Mouse (Mus musculus) CD4-positive, CD25-positive, alpha-beta regulatory T cell, adult 2 months (primary cell): Measurements from ENCODE around the gene Mcur1.

ENCODE experiments used
- DNase-seq: peaks from one replicate; pipeline ENCODE4 v3.0.0-alpha.2; 2012; ENCODE audit warnings: low read depth, low spot score

Mcur1 gene

DNA sequence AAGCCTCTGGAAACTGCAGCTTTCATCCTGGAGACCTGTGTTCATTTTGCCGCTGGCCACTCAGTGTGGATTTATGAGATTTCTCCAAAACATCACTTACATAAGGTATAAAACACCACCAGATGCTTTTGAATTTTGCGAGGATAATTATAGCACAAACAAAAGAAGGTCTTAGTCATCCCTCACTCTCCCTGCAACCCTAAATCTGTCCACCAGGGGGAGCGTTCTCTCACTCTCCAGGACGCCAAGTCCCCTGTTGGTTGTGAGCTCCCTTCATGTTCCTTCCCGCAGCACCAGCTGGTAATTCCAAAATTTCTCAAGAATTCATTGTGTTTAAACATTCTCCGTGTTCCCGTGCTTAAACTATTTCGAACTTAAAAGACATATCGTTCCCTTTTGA, 5.4 kb upstream of the Mcur1 start:
- DNase-seq: peak; percentile 89

DNA sequence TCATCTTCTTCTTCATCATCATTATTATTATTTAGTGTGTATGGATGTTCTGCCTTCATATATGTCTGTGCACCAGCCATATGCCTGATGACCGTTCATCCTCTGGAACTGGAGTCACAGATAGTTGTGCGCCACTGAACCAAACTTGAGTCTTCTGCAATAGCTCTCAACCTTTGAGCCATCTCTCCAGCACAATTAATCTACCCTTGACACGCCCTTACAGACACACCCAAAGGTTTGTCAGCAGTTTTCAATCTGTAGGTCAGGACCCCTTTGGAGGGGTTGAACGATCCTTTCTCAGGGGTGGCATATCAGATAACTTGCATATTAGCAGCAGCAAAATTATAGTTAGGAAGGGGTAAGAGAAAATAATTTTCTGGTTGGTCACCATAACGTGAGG, 4.7 kb upstream of the Mcur1 start:
- DNase-seq: no peak

DNA sequence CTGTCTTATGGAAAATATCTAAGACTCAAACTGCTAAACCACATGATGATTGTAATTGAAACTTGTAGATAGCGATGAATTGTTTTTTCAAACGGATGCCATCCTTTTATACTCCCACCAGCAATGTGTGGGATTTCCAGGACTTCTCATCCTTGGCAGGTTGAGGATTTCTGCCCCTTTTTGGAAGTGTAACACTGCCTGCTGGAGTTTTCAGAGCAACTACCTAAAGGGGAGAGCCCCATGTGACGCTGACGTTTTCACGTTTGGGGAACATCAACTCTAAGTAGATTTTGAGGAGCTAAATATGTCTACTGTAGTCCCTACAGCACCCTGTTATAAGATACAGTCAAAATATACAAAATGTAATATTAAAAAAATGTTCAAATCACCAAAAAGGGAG, 2.7 kb upstream of the Mcur1 start:
- no peak for DNase-seq

DNA sequence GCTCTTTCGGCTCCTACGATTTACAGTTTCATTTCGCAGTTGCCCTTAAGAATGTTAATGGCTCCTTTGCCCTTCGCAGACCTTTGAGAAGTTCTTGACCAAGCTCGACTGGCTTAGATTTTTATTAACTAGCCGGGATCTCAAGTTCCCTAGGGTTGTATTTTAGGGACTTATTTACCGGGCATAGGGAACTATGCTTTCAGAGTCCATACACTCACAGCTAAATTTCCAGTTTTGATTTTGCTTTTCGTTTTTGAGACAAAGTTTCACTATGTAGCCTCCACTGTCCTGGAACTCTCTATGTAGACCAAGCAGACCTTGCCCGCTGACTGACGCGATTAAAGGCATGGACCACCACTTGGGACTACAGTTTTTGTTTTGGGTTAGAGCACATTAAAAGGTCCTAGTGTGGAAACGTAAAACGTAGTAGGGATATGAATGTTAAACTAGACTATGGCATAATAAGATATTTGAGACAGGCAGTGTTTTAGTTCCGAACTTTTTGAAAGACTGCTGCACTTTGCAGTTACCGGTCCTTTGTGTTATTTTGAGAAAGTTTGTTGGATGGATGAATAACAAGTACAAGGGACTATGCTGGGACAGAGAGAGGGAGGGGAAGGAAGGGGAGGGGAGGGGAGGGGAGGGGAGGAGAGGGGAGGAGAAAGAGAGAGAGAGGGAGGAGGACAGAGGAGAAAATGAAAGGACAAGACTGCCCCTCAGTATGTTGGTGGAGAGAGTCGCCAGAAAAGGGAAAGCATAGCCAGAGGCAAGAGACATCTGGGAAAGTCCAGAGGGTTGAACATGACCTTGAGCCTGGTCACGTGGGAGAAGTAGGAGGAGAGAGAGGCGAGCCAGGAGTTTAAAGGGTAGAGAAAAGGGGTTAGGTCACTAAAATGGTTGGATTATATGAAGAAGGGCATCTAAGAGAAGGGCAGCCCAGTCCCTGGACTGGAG, 744 bp upstream of the Mcur1 start:
- peak; percentile 41 for DNase-seq

- DNase-seq: no peak
Observed at GRCm38 (mm10) chr13:43558959-43559358, 1.0 kb downstream of the Mcur1 start.

GRCm38 (mm10) chr13:43558357-43558756, 1.6 kb downstream of the Mcur1 start:
- no peak for DNase-seq

DNA sequence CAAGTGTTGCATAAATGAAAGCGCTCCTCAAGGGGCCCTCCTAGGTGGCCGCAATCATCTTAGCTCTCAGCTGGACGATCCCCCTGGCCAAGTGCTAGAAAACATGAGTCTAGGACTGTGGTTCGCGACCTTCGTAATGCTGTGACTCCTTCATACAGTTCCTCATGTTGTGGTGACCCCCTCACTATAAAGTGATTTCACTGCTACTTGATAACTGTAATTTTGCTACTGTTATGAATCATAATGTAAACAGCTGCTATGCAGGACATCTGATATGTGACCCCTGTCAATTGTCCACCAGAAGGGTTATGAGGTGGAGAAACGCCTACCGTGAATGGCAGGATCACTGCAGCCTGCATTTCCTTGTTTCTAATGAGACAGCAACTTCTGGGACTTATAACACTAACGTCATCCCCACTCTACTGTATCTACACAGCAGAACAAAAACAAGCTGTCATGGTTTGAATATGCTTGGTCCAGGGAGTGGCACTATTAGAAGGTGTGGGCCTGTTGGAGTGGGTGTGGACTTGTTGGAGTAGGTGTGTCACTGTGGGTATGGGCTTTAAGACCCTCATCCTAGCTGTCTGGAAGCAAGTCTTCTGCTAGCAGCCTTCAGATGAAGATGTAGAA, 3.0 kb downstream of the Mcur1 start:
- DNase-seq: no peak

GRCm38 (mm10) chr13:43555321-43555720, 4.7 kb downstream of the Mcur1 start:
- DNase-seq: no peak

- peak; percentile 55 for DNase-seq
Observed at GRCm38 (mm10) chr13:43554827-43555226, 5.2 kb downstream of the Mcur1 start.

DNA sequence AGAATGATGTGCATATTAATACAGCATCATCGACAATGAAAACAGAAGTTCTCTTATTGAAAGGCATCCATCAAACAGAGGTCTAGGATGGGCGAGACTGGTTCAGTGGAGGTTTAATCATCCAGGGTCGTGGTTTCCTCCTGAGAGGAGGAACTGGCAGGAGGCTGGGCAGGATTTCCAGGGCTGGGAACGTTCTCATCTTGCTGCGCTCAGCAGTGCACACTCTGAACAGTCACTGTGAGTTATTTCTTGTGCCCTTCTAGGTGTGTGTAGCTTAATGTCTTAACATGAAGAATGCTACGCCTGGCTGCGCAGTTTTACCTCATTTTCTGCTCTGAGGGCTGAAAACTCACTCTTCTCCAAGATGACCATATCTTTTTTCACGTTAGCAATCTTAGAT, 9.3 kb downstream of the Mcur1 start:
- DNase-seq: no peak

- peak; percentile 24 for DNase-seq
Observed at GRCm38 (mm10) chr13:43549870-43550269, 10.1 kb downstream of the Mcur1 start.

DNA sequence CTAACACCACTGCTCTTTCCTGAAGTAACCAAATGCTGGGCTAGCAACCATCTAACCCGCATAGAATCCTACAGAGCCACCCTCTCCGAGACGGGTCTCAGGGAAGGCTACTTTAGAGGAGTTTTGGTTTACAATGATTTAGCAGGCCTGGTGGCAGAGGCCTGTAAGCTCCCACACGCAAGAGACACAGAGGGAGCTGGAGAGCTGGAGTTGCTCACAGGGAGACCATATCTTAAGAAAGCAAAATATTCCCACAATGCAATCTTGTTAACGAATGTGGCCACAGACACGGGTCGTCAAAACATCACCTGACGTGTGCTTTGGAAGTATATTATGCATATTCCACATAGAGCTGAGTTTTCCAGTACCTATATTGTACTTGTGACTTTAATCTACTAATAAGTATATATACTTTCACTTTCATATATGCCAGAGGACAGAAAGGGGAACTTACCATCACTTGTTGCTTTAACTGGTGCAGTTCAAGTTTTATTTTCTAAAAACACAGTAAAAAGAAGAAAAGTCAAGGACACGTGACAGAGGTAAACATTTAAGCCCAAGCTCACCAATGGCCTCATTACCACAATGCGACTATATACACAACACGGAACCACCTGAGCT, 10.8 kb downstream of the Mcur1 start:
- peak; percentile 15 for DNase-seq

GRCm38 (mm10) chr13:43548617-43549016, 11.4 kb downstream of the Mcur1 start:
- DNase-seq: no peak

DNA sequence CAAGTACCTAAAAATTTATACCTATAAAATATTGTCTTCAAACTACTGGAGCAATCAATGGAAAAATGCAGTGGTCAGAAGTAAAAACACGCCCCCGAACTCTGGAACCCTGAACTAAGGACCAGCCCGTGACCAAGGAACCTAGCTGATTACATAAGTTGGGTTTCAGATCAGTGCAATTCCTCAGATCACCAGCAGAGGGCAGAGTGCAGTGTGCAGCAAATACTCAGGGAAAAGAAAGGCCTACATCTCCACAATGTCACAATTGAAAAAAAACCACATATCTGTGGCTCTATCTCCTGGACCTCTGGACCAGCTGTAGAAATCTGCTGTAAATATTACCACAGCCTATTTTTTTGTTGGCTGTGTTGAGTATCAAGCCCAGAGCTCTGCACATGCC, 13.1 kb downstream of the Mcur1 start:
- peak; percentile 88 for DNase-seq

DNA sequence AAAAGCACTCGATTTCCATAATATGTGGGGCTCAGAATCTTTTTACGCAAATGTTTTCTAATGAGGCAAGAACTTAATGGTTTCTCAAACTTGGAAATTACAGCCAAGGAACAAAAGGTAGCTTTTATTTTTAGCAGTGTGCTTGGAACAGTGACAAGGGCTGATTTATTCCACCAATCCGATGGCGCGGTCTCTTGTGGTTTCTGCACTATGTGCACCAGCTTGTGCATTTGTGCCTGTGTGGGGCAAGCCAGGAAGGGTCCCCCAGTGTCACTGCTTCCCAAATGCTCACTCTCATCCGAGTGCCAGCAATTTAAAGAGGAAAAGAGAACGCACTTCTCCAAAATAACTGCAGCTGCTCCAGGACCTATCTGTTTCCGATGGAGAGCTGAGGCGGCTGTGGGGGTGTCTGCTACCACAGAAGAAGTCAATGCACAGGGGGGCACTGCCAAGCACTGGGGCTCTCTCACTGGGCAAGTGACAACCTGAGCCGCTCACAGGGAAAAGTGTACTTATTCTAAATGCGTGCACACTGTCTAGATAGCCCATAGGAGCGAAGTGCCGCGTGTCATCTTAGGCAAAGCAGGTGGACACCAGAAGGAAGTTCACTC, 19.7 kb downstream of the Mcur1 start:
- no peak for DNase-seq

GRCm38 (mm10) chr13:43539409-43539808, 20.6 kb downstream of the Mcur1 start:
- no peak for DNase-seq

DNA sequence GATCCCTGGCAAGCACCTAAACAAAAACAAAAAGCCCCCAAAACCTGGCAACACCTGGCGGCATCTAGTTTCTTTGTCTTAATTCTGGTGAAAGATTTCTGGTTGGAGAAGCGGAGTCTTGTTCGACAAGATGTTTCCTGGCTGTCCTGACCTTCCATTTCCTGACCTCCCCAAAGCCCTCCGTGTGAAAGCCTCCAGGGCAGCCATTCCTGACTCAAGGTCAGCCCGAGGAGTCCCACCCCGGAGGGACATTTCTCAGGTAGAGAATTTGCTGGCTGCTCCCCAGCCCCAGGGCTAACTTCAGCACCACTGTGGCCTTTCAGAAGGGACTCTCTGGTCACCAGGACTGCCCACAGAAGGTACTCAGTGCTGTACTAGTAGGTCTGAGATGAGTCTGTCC, 22.1 kb downstream of the Mcur1 start:
- no peak for DNase-seq

GRCm38 (mm10) chr13:43534015-43534414, 26.0 kb downstream of the Mcur1 start:
- DNase-seq: no peak

GRCm38 (mm10) chr13:43530832-43531693, 28.9 kb downstream of the Mcur1 start:
- no peak for DNase-seq

DNA sequence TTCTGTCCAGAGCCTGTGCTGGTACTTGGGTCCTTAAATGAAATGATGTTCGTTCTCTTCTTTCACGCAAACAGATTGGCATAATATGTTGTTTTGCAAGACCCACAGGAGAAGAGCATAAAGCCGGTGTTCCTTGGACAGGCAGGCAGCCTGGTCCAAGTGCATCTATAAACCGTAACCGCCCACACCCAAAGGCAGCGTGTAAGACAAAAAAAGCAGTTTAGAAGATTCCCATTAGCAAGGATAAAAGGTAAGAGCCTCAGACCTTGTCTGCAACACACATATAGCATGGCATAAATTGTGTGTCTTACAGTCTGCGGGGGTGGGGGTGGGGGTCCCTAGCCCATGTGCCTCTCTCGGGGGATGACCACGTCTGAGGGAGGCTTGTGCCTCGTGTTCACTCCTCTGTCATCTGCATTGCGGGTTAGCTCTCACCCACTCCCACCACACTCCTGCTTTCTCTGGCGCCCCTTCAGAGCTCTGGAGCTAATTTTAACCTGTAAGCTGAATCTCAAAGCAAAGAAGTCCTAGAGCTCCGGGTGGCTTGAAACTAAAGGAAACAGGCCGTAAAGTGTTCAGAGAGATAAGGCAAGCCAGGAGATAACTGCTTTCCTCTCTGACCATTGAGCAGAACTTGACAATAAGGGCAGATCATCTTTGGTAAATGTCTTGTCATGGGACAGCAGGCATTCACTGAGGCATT, 29.7 kb downstream of the Mcur1 start:
- no peak for DNase-seq

GRCm38 (mm10) chr13:43526289-43526688, 33.7 kb downstream of the Mcur1 start:
- no peak for DNase-seq
